Mouse (Mus musculus): ENCODE measurements around the gene Brpf1.

The Brpf1 gene

GRCm38 (mm10) chr6:113306986-113307349 lies at the start of gene Brpf1:
Gene Brpf1, plus strand, starts transcription at chr6:113307137.
- DNase-seq (ENCODE audit: low spot score) = no peak

GRCm38 (mm10) chr6:113261174-113261858 lies 45.6 kb upstream of the Brpf1 start:
- no peak for DNase-seq (ENCODE audit: low spot score)

DNA sequence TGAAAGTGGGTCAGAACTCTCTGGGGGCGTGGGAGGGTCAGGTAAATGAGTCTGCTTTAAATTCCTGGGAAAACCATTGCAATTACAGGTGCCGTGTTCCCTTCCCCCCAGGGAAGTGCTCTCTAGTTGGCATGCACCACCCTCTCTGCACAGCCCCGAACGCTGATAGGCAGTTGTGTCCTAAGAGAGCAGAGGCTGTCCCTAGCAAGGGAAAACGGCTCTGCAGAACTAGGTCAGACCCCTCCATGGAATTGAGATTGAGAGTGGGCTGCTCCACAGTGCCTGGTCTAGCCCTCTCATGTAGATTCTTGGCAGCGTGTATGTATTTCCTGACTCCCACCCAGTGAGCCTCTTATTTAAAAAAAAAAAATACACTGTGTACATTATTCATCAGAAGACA lies 43.4 kb upstream of the Brpf1 start:
- DNase-seq (ENCODE audit: low spot score) = no peak

- DNase-seq (ENCODE audit: low spot score) = no peak
These were observed 42.5 kb upstream of the Brpf1 start for GRCm38 (mm10) chr6:113264429-113264828.

GRCm38 (mm10) chr6:113266996-113267655 lies 39.8 kb upstream of the Brpf1 start:
- DNase-seq (ENCODE audit: low spot score) = no peak

DNA sequence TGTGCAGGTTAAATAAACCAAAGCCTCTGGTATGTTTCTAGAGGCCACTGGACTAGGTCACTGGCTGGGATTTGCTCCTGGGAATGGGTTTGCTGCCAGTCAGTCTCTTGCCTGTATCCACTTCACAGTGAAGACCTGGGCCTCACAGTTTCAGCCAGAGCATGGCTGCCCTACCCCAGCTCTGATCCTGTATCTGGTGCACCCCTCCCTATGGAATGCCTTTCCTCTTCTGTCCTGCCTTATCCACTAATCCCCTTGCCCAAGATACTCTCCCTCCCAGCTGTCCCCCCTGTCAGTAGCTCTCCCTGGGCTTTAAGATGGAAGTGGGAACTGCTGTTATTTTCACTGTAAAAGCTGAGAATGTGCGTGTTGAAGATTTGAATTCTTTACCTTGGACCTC lies 38.9 kb upstream of the Brpf1 start:
- no peak for DNase-seq (ENCODE audit: low spot score)

GRCm38 (mm10) chr6:113272365-113272764 lies 34.6 kb upstream of the Brpf1 start:
- DNase-seq (ENCODE audit: low spot score) = no peak

DNA sequence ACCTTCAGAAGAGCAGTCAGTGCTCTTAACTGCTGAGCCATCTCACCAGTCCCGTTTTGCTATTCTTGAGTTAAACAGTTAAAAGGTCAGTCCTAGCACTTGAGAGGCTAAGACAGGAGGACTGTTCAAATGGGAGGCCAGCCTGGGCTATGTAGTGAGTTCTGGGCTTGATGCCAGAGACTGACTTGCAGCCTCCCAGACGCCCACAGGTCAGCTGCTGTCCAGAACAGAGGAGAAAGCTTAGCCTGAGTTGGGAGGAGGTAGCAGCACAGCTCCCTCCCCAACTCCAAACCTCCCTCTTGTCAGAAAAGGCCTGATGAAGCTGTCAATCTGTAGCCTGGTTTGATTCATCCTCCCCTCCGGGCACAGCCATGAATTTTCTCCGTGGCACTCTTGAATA lies 30.1 kb upstream of the Brpf1 start:
- DNase-seq (ENCODE audit: low spot score) = no peak

DNA sequence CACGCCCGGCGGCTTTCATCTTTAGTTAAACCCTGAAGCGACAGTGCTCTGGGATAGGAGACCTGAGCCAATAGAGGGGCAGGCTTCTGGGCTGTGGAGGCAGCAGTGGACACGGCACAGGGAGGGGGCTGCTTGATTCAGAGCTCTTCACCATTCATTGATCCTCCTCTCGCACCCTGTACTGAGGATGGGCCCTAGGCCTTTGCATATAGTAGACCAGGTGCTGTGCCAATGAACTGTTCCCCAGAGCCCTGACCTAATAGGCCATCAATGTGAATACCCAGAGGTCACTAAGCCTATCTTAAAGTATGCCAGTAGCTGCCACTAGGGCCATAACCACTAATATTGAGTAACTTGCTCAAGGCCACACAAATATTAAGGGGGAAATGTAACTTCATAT lies 25.3 kb upstream of the Brpf1 start:
- DNase-seq (ENCODE audit: low spot score) = no peak

DNA sequence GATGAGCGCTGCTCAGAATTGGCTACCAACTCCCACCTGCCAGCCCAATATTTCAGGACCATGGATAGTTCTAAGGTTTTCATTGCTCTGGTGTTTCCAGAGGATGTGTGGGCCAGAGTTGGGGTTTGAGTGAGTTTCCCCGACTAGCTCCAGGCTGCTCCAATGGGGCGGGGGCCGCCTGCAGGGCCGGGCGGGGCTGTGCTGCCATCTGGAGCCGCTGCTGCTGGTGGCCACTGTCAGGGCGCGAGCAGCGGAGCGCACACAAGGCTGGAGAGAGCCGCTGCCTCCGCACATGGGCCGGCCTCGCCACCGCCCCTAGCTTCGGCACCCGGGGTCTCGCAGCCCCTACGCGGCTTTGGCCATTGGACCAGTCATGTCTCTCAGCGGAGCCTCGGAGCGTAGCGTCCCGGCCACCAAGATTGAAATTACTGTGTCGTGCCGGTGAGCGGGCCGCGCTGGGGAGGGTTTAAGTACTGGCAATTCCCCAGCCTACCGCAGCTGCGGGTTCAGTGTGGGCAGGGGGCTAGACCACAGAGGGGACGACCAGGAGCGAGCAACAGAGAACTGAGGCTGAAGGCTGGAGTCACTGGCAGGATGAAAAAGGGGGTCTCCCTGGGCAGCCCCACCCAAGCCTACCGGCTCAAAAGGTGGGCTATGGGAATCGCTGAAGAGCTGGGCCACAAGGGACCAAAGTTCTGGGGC lies 24.7 kb upstream of the Brpf1 start, which contains the start of gene Cpne9:
Gene Cpne9 (plus strand): TSS at position 207 of the 702 bp plus-strand sequence.
- peak; percentile 14 for DNase-seq (ENCODE audit: low spot score)

GRCm38 (mm10) chr6:113282969-113283368 lies 24.0 kb upstream of the Brpf1 start:
- DNase-seq (ENCODE audit: low spot score) = no peak

- DNase-seq (ENCODE audit: low spot score) = no peak
These were observed 23.4 kb upstream of the Brpf1 start for GRCm38 (mm10) chr6:113283500-113283899.

- no peak for DNase-seq (ENCODE audit: low spot score)
These were observed 22.0 kb upstream of the Brpf1 start for GRCm38 (mm10) chr6:113284931-113285330.

DNA sequence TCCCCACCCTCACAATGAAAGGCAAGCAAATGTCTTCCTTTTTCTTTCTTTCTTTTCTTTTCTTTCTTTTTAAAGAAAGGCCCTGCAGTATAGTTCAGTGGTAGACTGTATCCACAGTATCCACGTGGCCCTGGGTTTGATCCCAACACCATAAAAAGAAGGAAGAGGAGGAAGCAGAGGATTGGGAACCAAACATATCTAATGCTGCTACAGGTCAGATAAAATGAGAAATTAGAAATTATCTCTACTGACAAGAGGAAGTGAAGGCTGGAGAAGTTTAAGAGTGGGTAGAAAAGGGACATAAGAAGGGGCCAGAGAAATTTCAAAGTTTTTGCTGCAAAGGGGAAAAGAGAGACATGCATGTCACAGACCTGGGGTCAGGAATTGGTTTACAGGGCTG lies 20.6 kb upstream of the Brpf1 start:
- no peak for DNase-seq (ENCODE audit: low spot score)

GRCm38 (mm10) chr6:113287236-113287635 lies 19.7 kb upstream of the Brpf1 start:
- DNase-seq (ENCODE audit: low spot score) = no peak

DNA sequence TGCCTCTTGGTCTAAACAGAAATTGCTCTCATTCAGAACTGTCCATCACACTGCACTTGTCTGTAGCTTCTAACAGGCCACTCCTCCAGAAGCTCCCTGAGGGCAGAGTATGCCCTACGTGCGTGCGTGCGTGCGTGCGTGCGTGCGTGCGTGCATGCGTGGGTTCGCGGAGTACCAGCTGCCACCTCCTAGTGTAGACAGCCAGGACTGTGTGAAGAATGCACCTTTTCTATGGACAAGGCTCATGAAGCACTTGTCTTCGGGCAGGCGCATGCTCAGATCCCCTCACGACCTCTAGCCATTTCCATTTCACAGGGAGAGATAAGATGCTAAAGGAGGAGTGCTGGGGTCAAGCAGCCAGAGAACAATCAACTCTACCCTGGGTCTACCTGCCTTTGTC lies 17.6 kb upstream of the Brpf1 start:
- no peak for DNase-seq (ENCODE audit: low spot score)

DNA sequence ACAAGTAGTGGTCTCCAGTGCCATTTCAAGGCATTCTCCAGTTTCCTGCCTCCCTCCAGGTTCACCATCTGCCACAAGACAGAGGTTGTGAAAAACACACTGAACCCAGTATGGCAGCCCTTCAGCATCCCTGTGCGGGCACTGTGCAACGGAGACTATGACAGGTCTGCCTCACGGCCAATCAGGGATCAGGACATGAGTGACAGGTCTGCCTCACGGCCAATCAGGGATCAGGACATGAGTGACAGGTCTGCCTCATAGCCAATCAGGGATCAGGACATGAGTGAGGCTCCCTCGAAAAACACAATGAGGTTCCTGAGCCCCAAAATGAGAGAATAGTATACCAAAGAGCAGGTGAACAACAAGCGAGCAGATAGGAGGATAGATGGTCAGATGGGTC lies 16.6 kb upstream of the Brpf1 start:
- no peak for DNase-seq (ENCODE audit: low spot score)

DNA sequence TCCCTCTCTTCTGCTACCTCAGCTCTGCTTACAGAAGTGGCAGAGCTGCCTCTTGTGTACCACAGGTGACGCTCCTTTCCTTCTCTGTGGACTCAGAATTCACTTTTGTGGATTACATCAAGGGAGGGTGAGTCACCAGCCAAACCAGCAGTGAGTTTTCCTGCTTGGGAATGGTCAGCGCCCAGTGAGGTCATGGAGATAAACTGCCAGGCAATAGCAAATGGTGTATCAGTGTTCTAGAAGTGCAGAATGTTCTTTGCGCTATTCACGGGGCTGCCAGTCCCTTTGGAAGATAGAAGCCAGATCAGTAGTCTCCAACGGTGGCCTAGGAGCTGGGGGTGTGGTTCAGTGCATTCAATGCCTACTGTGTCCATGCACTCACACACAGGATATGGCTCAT lies 14.0 kb upstream of the Brpf1 start:
- DNase-seq (ENCODE audit: low spot score) = no peak

DNA sequence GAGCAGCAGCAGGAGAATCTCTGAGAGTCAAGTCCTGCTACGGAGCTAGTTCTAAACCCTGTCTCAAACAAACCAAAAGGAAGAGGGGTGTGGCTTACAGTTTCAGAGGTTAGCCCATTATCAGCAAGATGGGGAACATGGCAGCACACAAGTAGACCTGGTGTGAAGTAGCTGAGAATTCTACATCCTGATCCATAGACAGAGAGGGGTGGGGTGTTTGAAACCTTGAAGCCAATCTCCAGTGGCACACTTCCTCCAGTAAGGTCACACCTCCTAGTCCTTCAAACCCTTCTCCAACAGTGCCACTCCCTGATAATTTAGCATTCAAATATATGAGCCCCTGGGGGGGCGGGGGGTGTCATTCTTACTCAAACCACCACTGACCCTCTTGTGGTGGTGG lies 10.9 kb upstream of the Brpf1 start:
- no peak for DNase-seq (ENCODE audit: low spot score)

DNA sequence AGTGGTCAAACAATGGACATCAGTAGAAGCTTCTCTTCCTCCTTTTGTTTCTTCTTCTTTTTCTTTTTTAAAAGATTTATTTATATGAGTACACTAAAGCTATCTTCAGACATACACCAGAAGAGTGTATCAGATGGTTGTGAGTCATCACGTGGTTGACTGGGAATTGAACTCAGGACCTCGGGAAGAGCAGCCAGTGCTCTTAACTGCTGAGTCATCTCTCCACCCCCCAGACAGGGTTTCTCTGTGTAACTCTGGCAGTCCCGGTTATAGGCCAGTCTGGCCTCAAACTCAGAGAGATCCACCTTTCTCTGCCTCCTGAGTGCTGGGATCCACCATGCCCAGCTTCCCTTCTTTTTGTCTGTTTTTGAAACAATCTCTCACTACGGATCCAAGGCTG lies 10.3 kb upstream of the Brpf1 start:
- no peak for DNase-seq (ENCODE audit: low spot score)

GRCm38 (mm10) chr6:113301350-113301749 lies 5.6 kb upstream of the Brpf1 start:
- no peak for DNase-seq (ENCODE audit: low spot score)

- no peak for DNase-seq (ENCODE audit: low spot score)
These were observed 4.7 kb upstream of the Brpf1 start for GRCm38 (mm10) chr6:113302258-113302657.

GRCm38 (mm10) chr6:113306322-113306985 lies 483 bp upstream of the Brpf1 start:
- peak; percentile 97 for DNase-seq (ENCODE audit: low spot score)
